Mouse (Mus musculus) heart, adult 8-10 months (tissue): Measurements from ENCODE around the gene Sh3d21. TPM values are rescaled to one million over a fixed set of nuclear protein-coding genes. Genes with fewer than 3 reads are reported as not detected.

Source experiments
- DNase-seq: peaks from one replicate; pipeline ENCODE4 v3.0.0; 2022; ENCODE audit warnings: low spot score
- total RNA-seq, 4 experiments: library from RNA; stranded (reverse); gene quantifications; 2 replicates each; pipeline ENCODE4 v1.2.4; 2022

The Sh3d21 gene
- total RNA-seq, 4 experiments from 2014 or later: 1.6 to 2.2 (median 2.1) TPM

GRCm38 (mm10) chr4:126109613-126110373, 53.5 kb downstream of the Sh3d21 start:
- no peak for DNase-seq

GRCm38 (mm10) chr4:126108061-126108740, 55.1 kb downstream of the Sh3d21 start:
- DNase-seq: no peak

DNA sequence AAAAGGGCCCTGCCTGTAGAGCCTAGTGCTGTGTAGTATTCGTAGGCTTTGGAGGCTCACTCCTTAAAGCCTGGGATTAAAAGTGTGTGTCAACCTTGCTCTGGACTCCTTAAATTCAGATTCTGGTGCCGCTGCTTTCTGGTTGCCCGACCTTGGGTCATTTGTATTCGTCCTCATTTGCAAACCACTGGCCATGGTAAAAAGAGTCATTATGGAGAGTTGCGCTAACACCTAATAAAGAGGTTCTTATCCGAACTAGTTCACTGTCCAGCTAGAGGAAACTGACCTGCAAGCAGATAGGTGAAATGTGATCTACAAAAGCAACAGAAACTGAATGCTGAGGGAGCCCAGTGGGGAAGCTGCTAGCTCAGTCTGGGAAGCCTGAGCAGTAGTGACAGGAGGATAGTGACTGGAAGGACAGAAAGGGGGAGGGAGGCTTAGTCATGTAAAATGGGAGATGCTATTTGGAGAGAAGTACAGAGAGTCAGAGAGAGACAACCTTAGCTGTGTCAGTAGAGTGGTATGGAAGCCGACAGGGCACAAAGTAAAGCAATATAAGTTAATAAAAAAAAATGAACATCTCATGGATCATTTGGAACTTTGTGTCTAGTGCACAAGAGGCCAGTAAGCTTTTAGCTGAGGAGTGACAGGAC, 58.0 kb downstream of the Sh3d21 start:
- no peak for DNase-seq

DNA sequence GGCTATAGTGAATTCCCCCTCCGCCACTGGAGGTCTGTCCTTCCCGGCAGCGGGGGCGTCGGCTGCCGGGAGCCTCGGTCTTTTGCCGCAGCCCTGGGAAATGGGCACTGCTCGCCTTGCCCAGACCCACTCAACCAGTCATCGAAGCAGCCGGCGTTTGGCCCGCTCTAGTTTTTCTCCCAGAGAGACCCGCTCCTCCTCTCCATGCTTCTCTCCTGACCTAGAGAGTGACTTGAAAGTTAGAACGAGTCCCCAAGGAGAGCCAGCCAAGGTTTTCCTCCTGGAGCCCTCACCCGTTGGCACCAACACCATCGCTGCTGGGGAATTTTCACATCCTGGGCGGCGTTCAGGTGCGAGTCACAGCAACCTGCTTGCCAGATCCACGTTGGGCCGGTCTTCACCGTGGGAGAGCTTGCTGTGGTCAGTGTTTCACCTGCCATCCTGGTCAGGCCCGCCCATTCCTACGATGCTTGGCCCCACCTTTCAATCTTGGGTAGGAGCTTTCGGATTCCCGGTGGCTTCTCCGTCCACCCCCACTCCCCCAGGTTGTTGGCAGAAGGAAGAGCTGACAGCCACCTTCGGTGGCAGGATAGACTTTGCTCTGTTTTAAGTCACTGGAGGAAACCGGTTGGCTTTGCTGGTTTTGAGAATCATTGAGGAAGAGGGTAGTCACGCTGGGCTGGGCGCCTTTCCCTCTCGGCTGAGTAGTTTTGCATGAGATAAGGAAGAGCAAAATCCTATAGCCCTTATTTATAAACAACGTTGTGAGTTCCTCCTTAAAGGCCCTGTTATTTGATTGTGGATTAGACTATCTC, 58.8 kb downstream of the Sh3d21 start:
- DNase-seq: no peak

DNA sequence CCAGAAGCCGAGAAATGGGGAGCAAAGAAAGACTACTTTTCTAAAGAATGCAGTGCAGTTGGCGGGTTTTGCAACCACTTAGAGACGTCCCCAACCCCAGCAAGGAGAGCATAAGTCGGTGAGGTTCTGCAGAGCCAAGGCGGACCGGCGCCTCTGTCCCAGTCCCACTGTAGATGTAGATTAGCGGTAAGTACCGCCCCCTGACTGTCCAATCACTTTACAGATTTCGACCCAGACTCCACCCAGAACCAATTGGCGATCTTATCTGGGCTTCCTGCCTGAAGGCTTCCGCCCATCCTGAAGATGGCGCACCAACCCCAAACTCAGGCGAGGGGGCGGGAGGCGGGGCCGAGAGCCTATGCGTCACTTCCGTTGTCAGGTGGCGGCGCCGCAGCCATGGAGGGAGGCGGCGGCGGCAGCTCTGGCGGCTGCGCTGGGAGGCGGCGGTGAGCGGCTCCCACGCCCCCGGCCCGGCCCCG, 59.7 kb downstream of the Sh3d21 start, which contains the start of gene Stk40:
Gene Stk40, plus strand, starts transcription at position 368 of the 479 bp plus-strand sequence.
- DNase-seq: peak; percentile 97

GRCm38 (mm10) chr4:126103057-126103581, 60.2 kb downstream of the Sh3d21 start:
- peak; percentile 91 for DNase-seq

GRCm38 (mm10) chr4:126102061-126102841, 61.0 kb downstream of the Sh3d21 start:
- DNase-seq: no peak

DNA sequence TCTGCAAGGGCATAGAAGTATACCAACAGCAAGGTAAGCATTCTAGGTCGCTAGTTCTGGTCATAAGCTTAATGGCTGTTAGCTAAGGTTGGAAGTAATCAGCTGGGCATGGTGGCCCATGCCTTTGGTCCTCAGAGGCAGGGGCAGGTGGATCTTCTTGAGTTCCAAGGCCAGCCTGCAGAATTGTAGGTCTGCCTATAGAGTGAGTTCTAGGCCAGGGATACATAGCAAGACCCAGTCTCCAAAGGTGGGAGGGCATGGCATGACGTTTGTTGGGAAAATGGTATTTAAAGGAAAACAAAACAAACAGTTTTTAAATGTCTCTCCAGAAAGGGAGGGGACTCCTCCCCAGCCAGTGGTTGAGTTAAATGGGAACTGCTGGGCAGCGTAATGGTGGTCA, 62.5 kb downstream of the Sh3d21 start:
- no peak for DNase-seq

Other genes with a start within 250 kb of the Sh3d21 start
- gene Csf3r, start 138.9 kb downstream of the Sh3d21 start, total RNA-seq: 1 to 10 TPM in 3 of 4 experiments, under 1 TPM in 1; 0.66 to 5.4 (median 1.2) TPM
- gene Mrps15, start 116.6 kb downstream of the Sh3d21 start, total RNA-seq: 10 to 100 TPM; 66.9 to 90.0 (median 81.3) TPM
- gene Oscp1, start 104.9 kb downstream of the Sh3d21 start, total RNA-seq: 1 to 10 TPM; 1.4 to 3.0 (median 2.2) TPM
- 10 to 100 TPM; 17.3 to 19.5 (median 18.4) TPM for gene Lsm10, start 66.9 kb downstream of the Sh3d21 start, total RNA-seq
- 10 to 100 TPM; 37.8 to 61.9 (median 52.4) TPM for gene Stk40, start 59.5 kb downstream of the Sh3d21 start, total RNA-seq
- 10 to 100 TPM in 1 of 4 experiments, 1 to 10 TPM in 3; 7.3 to 12.4 (median 9.0) TPM for gene Eva1b, start 15.7 kb downstream of the Sh3d21 start, total RNA-seq
- 100 to 1,000 TPM; 112 to 128 (median 121) TPM for gene Thrap3, start 39.3 kb upstream of the Sh3d21 start, total RNA-seq
- 100 to 1,000 TPM; 266 to 279 (median 267) TPM for gene Map7d1, start 92.9 kb upstream of the Sh3d21 start, total RNA-seq
- 10 to 100 TPM; 45.4 to 56.5 (median 51.6) TPM for gene Trappc3, start 98.8 kb upstream of the Sh3d21 start, total RNA-seq
- under 1 TPM; 0.35 to 0.91 (median 0.46) TPM for gene Col8a2, start 123.3 kb upstream of the Sh3d21 start, total RNA-seq
- 10 to 100 TPM; 12.7 to 14.4 (median 13.5) TPM for gene Adprhl2, start 158.2 kb upstream of the Sh3d21 start, total RNA-seq
- gene Tekt2, start 162.2 kb upstream of the Sh3d21 start, total RNA-seq: under 1 TPM in 2 of 4 experiments, not detected in 2; 0.47 to 0.95 TPM